Comparison of ENCODE assay signal across 13 mouse cellular contexts in genomic region chr14:72739484-72740208, GRCm38 (mm10).
"Had no signal": no experiment of that assay in that cellular context is flagged by ENCODE, and none has a peak within 500 bp of the region (broad histone marks: within the 10 kb centered on the region; RNA-seq: fewer than 3 reads in every experiment).

No protein-coding gene starts in this region.

- H3K4me2 ChIP-seq: intestine, embryonic 15.5 days; kidney, embryonic 15.5 days; liver, embryonic 11.5 days; liver, embryonic 15.5 days; neural tube, embryonic 12.5 days had no signal

- H3K27me3 ChIP-seq: intestine, embryonic 15.5 days; kidney, embryonic 15.5 days; liver, embryonic 15.5 days; neural tube, embryonic 12.5 days had no signal

- H3K27ac ChIP-seq: intestine, embryonic 15.5 days; kidney, embryonic 15.5 days; left cerebral cortex, adult 2 months; limb, embryonic 10.5 days; liver, embryonic 15.5 days; neural tube, embryonic 12.5 days; stomach, postnatal 0 days had no signal

- H3K9me3 ChIP-seq: intestine, embryonic 15.5 days; kidney, embryonic 15.5 days; limb, embryonic 10.5 days; liver, embryonic 15.5 days; neural tube, embryonic 12.5 days had no signal

- H3K4me3 ChIP-seq: intestine, embryonic 15.5 days; kidney, embryonic 15.5 days; left cerebral cortex, adult 2 months; limb, embryonic 10.5 days; liver, embryonic 15.5 days; neural tube, embryonic 12.5 days had no signal

- ATAC-seq: intestine, embryonic 15.5 days had no signal

- H3K9ac ChIP-seq: intestine, embryonic 15.5 days; kidney, embryonic 15.5 days; liver, embryonic 15.5 days; neural tube, embryonic 12.5 days had no signal

- DNase-seq: kidney, adult 18-20 months; kidney, postnatal 25 days; lung, postnatal 14 days; right cerebral cortex, adult 18-20 months; thymus, postnatal 4 days had no signal

- H3K36me3 ChIP-seq: intestine, embryonic 15.5 days; kidney, embryonic 15.5 days; limb, embryonic 10.5 days; liver, embryonic 15.5 days; neural tube, embryonic 12.5 days had no signal

- H3K4me1 ChIP-seq: intestine, embryonic 15.5 days; limb, embryonic 10.5 days; liver, embryonic 15.5 days; neural tube, embryonic 12.5 days had no signal
